Mouse (Mus musculus): ENCODE results near the gene Irf2.

Irf2 gene

GRCm38 (mm10) chr8:46757613-46758012, 18.1 kb downstream of the Irf2 start:
- no peak for DNase-seq (ENCODE audit: low spot score)

- DNase-seq (ENCODE audit: low spot score): no peak
Measured at GRCm38 (mm10) chr8:46758131-46758530, 18.6 kb downstream of the Irf2 start.

DNA sequence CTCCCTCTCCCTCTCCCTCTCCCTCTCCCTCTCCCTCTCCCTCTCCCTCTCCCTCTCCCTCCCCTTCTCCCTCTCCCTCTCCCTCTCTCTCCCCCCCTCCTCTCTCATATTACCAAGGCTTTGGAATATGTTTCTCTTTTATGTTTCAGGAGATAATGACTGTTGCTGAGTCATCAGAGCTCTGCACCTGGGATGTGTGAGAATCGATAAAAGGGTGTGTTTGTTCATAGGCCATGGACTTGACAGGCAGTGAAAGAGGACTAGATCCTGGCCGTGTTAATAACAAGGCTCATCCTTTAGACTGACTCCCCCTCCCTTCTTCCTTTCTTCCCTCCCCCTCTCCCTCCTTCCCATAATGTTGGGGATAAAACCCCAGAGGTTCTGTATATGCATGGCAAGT, 19.1 kb downstream of the Irf2 start:
- DNase-seq (ENCODE audit: low spot score): no peak

DNA sequence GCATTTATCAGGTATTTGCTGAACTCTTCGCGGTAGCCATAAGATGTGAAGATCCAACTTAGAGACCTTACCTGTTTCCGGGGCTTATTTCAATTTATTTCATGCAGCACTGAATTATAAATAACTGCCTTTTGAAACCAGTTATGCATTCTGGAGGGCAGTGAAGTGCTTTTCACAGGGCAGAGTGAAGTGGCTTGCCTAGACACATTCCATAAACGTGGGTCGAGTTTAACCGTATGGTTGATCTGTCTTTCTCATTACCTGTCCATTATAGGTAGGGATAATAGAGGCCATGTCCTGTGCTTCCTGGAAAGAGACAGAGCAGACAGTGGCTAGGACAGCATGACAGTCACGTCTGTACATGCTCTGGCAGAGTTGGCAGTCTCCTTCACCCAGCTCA, 20.0 kb downstream of the Irf2 start:
- no peak for DNase-seq (ENCODE audit: low spot score)

DNA sequence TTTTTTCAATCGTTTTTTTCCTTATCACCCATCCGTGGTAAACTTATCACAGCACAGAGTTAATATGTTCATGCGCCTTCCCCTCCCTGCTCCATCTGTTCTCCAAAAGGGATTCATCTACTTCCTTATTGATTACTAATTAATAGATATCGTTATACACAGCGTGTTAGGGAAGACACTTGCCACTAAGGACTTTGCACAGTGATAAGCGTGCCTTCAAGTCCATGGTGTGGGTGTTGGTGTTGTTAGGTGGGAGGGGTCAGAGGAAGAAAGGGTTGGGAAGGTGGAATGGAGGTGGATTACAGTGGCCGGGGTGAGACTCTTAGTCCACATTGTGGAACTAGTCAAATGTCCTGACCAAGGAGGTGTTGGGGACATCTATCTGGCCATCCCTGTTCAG, 21.2 kb downstream of the Irf2 start:
- no peak for DNase-seq (ENCODE audit: low spot score)

DNA sequence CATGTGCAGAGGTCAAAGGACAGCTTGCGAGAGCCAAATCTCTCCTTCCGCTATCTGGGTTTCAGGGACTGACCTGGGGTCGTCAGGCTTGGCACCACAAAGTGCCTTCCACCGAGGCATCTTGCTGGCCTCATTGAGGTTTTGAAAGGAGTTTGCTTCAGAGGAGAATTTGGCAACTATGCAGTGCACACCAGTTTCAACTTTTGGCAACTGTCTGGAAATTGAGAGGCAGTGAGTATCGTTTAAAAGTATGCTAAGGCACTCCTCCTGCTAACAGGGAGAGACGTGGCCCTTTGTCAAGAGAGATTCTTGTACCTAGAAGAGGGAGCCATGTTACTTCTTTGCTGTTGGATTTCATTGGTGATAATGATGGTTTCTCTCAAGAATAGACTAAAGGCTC, 21.9 kb downstream of the Irf2 start:
- no peak for DNase-seq (ENCODE audit: low spot score)

DNA sequence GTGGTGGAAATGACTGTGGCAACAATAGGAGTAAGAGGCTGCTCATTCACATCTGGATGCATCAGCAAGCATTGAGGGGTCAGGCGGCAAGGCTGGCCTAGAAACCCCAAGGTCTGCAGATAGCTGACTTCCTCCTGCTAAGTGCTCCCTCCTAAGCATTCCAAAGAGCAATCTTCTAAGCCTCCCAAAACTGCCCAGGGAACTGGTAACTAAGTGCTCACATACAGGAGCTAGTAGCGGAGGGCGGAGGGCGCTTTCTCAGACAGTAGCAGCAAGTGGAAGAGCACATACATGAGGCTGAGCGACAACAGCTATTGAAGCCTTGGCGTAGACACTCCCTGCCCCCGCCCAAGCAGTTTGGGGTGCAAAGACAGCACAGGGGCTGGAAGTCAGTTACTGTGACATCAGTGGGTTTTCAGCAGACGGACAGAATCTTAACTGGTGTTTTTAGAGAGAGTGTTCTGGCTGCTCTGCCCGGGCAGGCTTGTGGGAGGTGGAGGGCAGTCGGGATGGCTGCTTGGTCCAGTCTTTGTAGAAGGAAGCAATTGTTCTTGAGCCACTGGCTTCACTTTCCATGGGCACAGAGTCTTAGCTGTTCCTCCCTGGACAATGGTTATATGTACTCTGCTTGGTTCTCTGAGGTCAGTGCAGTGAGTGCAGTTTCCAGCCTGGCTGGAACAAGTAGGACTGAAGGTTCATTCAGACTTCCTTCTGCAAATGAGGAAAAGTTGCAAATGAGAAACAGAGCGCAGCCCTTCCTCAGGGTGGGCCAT, 30.1 kb downstream of the Irf2 start:
- DNase-seq (ENCODE audit: low spot score): no peak

DNA sequence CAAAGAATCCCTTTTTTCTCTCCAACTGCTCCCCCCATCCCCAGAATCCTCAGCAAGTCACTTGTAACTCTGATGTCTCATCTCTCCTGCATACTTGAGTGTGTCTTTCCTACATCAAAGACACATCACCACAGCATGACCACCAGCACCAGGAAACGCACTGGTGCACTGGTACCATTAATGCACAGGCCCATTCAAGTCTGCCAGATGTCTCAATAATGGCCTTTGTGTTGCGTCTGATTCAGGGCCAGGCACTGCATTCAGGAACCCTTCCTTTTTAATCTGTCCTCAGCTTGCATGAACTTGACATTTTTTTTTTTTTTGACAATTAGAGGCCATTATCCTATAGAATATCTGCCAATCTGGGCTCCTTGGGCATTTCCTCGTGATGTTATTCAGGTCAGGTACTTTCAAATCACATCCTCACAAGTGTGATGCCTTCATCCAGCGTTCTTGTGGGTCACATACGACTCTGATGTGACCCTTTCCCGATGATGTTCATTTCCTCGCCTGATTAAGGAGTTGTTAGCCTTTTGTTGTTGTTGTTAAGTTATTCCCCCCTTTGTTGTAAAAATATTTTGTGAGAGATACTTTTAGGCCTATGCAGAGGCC, 31.5 kb downstream of the Irf2 start:
- no peak for DNase-seq (ENCODE audit: low spot score)

DNA sequence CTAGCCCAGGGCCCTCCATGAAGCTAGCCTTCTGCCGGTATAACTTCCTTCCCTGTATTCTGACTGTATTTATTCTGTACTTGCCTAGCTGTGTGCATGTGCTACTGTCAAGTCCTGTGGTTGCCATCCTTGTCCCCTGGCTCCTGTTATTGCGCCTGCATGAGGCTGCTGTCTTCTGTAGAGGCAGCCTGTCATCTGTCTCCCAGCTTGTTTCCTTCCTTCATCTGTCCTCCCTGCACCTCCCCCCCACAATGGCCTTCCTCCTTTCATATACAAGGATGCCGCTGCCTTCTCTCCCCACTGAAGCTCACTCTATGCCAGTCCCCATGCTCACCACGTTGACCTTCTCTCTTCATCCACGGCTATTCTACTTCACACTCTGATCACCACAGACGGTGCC, 33.3 kb downstream of the Irf2 start:
- no peak for DNase-seq (ENCODE audit: low spot score)

- DNase-seq (ENCODE audit: low spot score): no peak
Measured at GRCm38 (mm10) chr8:46777760-46778460, 38.4 kb downstream of the Irf2 start.

- peak; percentile 43 for DNase-seq (ENCODE audit: low spot score)
Measured at GRCm38 (mm10) chr8:46781067-46781657, 41.6 kb downstream of the Irf2 start.

DNA sequence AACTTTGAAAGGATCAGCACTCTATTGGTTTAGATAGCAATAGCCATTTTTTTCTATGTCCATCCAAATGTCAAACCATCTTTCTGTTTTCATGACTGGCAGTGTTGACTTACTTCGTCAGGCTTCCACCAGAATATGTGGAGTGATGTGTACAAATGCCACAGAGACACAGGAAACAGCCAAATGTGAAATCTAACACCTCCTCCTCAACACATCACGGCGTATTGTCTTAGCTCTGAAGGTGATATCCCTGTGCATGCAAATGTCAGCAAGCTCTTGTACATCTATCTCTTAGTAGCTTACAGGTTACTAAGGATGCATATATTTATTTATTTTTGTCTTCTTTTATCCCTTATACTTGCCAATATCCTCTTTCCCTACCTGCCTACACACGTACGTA, 42.7 kb downstream of the Irf2 start:
- no peak for DNase-seq (ENCODE audit: low spot score)

- no peak for DNase-seq (ENCODE audit: low spot score)
Measured at GRCm38 (mm10) chr8:46785070-46785469, 45.5 kb downstream of the Irf2 start.

GRCm38 (mm10) chr8:46785926-46786325, 46.4 kb downstream of the Irf2 start:
- no peak for DNase-seq (ENCODE audit: low spot score)

GRCm38 (mm10) chr8:46789091-46789881, 49.8 kb downstream of the Irf2 start:
- DNase-seq (ENCODE audit: low spot score): no peak

DNA sequence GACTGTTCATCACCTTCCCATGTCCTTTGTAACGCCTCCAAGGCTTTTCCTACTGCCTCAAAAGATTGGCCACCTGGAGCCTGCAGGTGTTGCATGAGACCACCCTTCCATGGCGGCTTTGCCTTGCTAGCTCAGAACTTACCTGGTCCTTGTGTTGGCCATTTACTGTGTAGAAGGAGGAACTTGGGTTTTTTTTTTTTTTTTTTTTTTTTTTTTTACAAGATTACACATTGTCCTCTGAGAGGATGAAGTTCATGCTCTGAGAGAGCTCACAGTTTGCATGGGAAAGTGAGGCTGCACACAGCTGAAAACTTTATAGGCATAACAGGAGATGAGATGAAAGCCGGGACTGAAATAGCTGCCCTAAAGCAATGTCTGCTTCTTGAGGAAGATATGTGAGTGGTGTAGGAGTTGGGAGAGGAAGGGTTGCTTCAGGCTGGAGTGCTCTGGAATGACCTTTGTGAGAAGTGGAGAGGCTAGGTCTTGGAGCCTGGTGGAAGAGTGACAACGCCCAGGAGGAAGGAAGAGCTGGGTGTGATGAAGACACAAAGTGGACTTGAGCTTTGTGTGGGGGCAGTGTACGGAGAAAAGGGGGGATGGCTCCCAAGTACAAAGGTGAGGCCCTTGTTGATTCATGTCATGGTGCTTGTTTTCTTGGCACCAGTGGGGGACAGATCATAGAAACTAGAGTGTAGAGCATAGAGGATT, 52.3 kb downstream of the Irf2 start:
- DNase-seq (ENCODE audit: low spot score): no peak

DNA sequence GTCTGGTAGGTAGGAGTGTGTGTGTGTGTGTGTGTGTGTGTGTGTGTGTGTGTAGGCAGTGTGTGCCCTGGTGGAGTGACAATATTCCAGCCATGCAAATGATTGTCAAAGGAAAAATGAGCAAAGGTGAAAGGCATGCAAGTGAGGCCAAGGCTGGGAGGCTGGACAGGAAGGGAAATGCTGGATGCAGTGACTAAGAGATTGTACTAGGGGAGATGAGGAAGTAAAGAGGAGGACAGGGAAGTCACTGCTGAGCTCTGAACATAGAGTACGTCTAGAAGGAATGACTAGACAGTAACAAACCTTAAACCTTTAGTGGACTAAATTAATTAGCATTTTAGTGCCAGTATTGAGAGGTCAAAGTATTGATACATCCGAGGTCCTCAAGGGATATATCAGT, 53.1 kb downstream of the Irf2 start:
- no peak for DNase-seq (ENCODE audit: low spot score)

- DNase-seq (ENCODE audit: low spot score): no peak
Measured at GRCm38 (mm10) chr8:46793248-46793647, 53.7 kb downstream of the Irf2 start.

DNA sequence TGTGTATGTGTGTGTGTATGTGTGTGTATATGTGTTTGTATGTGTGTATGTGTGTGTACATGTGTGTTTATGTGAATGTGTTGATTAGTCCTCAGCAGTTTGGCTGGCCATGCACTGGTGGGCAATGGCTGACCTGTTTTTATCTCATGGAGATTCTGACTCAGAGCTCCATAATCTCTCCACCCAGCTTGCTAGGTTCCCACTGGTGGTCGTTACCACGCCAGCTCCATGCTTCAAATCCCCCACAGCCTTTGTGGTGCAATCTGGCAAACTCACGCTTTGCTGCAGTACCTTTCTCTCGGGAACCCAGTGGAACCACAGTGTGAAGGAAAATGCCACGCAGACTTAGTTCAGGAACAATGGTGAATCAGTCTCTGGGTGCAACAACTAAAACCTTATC, 54.8 kb downstream of the Irf2 start:
- DNase-seq (ENCODE audit: low spot score): no peak

GRCm38 (mm10) chr8:46799212-46799611, 59.7 kb downstream of the Irf2 start:
- DNase-seq (ENCODE audit: low spot score): no peak

DNA sequence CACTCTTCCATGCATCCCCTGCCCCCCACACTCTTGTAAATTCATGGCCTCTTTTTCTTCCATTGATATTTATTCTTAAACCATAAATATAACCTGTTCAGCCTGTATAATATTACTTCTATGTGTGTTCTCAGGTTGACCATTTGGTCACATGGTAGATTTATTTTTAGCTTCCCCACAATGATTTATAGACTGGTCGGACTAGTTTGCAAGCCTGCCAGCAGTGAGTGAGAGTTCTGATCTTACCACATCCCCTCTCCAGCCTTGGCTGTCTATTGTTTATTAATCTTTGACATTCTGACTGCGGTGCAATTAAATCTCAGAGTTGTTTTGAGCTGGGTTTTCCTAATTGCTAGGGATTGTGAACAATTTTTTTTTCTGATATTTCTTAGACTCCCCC, 60.2 kb downstream of the Irf2 start:
- DNase-seq (ENCODE audit: low spot score): peak; percentile 53

All from urinary bladder, postnatal 14 days (tissue).